Mouse (Mus musculus) telencephalon, adult 2 months (tissue): ENCODE data around the gene Dhrs4.

Source experiments
- DNase-seq: peaks from one replicate; pipeline ENCODE4 v3.0.0-alpha.2; 2011; ENCODE audit warnings: low read depth, low spot score

Gene Dhrs4

DNA sequence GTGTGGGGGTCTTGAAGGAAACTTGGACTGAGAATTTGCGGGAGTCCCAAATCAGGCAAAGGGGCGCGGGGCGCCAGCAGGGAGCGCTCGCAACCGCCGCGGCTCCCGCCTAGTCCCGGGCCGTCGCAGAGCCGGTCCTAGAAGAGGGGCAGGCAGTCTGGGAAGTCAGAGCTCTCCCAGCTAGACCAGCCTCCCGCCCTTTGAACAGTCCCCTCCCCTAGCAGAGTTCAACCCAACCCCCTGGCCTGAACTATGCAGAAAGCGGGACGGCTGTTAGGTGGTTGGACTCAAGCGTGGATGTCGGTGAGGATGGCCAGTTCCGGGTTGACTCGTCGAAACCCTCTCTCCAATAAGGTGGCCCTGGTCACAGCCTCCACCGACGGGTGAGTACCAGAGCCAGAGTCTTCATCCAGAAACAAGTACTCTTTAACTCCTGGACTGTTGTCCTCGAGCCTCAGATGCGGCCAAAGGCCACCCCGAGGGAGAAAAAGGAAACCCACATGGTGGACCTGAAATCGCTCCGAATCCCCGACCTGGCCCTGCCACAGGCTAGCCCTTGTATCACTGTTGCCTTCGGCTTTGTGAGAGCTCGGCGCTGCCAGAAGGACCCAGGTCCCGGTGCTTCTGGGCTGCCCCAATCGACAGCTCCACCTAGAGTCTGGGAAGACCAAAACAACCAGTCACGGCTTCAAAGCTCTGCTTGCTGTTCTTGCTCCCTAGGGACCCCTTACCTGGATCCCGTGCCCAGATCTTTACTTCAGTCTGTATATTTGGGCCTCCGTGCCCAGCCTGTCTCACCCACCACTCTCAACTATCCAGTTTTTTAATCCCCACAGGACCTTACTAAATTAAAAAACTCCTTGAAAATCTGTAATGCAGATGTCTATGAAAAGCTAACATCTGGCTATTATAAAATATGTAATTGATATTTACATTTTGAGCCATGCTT lies at the start of gene Dhrs4:
Dhrs4 (plus strand) TSS at position 108 of the 949 bp plus-strand sequence.
- DNase-seq = peak; percentile 58

DNA sequence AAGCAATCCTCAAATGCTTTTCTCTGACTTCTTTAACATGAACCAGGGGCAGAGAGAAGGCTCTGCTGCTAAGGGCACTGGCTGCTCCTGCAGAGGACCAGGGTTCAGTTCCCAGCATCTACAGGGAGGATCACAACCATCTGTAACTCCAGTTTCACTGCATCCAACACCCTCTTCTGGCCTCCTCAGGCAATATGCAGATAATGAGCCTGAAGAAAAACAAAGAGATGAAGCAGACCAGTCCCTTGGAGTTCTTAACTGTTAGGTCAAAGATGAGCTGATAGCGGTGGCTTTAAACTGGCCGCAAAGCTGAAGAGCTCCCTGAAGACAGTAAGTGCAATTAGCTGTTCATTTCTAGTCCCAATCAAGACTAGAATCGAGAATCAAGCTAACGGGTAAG lies 48.3 kb upstream of the Dhrs4 start:
- DNase-seq = no peak

DNA sequence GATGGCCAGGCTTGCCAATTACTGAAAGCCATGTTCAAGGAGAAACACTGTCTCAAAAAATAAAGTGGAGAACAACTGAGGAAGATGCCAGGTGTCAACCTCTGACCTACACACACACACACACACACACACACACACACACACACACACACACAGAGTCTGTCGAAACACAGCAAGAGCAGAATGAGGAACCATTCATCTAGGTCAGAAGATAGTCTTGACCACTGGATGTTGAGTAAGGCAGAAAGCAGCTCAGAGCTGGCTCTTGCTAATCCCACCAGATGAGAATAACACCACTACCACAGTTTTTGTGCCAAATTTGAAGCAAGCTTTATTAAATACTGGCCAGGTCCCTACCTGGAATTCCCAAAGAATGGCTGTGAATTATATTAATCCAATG lies 45.5 kb upstream of the Dhrs4 start:
- DNase-seq = no peak

DNA sequence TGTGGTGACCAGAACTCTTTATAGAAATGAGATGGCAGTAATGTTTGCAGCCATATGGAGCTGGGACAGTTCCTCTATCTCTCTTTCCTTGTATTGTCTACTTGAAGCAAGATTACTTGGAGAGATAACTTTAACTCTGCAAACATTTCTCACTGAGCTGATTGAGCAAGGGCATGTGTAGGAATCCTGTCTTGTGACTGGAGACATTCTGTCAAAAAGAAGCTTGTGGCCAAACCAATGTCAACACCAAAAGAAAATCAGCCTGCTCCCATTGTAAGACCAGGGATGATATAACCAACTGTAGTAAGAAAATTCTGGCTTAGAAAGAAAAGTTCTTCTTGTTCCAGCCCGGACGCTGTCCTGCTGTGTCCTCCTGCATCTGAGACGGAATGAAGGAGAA lies 43.7 kb upstream of the Dhrs4 start:
- no peak for DNase-seq

DNA sequence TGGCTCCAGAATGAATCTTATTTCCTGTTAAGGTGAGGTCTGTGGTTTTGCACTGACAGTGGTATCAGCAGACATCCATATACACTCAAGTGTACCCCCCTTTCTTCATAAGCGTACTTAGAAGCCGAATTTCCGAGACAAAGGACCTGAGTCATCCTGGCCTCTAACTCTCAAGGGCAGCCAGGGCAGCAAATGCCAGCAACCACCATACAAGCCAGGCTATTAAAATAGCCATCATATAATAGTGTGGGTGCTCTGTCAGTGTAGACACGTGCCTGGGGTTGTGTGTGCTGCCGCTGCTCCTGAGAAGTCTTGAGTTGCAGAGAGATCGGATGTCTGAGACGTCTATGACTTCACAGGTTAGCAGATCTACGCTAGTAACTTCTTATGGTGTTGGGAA lies 41.4 kb upstream of the Dhrs4 start:
- no peak for DNase-seq

DNA sequence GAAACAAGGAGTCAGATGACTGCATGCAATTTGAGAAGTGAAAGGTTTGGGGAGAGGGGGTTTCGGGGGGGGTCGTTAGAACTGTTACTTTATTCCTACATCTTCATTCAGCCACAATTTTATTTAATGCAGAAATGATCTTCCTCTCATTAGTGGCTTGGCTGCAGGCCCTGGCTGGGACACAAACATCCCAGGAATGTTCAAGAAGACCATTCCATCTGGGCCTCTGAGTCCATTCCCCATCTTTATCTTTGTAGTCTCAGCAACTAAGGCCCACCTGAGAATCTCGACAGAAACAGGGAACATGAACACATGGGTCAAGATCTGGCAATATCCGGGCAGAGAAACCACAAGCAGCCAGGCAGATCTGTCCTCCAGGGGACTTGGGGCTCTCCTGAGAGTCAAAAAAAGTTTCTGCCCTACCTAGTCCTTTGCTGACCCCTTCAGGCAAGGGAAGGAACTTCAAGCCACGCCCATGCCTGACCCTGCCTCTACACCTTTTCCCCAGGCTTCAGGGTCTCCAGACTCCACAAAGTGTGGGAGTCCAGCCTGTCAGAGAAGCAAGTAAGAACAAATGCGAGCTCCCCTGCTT lies 40.3 kb upstream of the Dhrs4 start:
- no peak for DNase-seq

DNA sequence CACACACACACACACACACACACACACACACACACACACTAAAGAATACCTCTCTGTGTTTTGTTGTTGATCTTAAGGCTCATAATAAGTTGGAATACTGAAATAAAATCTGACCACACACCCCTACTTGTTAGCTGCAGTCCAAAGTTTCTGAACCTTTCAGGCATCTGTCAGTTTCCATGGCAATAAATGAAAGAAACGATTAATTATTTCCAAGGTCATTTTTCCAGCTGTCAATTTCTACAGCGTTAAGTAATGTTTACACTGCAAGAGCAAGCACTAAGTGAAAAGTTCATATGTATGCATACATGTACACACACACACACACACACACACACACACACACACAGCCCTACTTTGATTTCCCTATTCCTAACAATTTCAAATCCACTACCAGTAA lies 20.9 kb upstream of the Dhrs4 start:
- DNase-seq = no peak

DNA sequence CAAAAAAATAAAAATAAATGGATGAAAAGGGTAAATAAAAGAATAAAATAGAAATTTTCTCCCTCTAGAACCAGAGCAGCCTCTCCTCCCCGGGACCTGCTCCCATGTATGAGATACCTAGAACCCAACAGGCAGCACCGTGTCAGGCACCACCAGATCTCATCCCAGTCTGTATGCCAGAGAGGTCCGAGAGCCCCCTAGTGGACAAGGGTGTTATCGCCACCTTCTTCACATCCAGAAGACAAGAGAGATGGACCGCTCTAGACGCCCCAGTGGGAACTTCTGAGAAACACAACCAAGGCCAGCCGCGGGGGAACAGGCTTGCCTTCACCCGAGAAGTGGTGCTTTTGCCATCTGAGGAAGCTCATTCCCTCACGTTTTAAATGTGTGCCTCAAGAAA lies 20.3 kb upstream of the Dhrs4 start:
- DNase-seq = no peak

DNA sequence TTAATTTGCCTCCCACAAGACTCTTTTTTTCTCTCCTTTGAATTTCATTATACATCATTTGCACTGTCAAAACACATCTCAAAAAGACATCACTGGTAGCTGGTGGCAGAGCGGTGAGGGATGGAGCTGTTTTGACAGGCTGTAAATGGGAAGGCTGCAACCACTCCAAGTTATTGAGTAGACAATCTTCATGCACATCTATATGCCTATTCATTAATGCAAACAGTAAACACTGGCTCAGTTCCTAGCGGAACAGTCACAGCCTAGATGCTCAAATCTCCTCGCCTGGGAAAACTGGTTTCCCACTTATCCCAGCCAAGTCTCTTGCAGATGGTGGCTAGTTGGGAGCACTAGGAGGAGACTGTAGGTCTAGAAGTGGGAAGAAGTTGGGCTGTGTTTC lies 19.8 kb upstream of the Dhrs4 start:
- no peak for DNase-seq

DNA sequence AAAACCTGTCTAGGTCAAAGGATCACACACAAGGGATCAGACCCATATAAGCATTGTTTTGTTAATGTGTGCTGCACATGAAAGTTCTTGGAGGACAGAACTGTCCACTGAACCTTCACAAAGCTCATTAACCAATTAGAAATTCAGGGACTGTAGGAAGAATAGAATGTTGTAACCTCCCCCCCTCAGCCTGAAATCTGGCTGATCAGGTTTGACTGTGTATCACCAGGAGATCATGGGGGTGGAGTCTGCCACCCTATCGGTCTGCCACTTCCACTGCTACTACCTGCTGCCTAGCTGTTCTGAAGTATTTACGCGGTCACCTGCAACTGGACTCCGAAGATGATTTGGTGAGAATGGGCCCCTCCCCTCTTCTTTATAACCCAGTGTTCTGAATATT lies 18.8 kb upstream of the Dhrs4 start:
- no peak for DNase-seq

DNA sequence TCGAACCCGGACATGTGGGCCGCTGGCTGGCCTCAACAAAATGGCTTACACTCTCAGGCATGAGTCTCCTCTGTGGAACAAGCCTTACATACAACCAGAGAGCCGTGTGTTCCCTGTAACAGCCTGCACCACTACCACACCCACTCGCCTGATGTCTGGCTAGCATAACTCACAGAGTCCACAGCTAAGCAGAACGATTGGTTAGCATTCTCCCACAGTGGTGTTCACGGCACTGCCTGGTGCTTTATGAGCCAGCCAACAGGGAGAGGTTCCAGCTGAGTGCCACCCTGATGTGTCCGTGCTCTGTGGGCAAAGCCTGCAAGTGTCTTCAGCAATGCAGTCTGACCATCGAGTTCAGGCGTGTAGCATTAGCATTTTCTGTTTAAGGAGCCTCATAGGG lies 18.3 kb upstream of the Dhrs4 start:
- no peak for DNase-seq

DNA sequence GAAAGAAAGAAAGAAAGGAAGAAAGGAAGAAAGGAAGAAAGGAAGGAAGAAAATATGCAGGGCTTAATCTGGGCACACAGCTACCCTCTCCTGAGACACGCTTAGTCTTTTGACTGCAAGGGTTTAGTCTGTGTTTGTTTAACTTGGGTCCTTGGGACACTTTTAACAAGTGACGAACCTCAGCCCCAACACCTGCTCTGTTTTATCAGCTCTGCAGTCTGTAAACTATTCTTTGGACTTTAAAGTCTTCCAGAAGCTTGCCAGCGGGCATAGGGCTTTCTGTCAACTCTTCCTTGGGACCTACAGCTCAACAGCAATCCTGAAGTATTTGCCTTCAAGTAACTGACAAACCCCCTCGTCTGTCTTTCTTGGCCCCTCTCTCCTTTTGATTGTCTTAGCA lies 16.8 kb upstream of the Dhrs4 start:
- DNase-seq = no peak

DNA sequence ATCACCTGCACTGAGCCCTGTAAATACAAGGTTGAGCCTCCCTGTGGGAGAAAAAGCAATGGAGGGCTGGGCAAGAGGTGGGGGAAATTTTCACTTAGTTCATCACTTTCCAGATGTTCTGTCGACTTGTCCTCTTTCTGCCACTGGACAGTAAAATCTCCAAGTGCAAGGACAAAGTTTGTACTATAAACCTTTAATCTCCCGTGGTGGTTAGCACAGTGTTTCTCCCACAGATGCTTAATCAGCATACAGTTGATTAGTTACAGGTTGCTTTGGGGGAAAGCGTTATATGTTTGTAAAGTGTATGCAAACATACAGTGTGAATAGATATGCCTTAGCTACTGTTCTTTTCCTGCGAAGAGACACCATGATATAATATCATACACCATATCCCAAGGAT lies 12.1 kb upstream of the Dhrs4 start:
- no peak for DNase-seq

DNA sequence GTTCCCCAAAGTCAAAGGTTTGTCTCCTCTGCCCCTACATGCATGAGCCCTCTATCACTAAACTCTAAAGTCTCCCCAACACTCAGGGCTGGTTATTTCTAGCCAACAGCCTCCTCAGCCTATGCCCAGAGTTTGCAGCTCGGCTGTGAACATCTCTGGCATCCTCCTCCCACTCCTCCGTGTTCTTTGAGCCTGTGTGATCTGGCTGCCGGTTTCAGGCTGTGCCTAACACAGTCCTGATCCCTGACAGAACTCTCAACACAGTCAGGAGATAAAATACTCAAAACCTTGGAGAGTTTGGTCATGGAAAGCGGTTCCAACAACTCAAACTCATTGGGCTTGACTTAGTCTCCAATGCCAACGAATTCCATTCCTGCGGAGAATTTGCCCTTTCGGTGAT lies 11.4 kb upstream of the Dhrs4 start:
- no peak for DNase-seq

DNA sequence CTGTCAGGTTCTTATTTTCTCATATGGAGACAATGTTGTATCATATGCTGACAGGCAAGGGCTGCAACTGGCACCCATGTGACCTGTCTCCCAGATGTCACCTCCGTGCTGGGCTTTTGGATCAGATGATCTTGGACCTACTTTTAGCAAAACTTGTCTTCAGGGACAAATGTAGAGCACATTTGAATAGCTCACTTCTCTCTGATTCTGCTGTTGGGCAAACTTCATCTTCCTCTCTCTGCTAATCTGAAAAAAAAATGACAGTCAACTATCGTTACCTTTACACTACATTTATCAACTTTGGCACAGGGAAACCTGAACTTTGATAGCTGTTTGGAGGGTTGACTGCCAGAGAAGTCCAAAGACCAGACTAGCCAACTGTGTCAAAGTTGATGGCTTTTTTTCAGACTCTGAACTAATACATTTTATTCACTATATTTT lies 10.2 kb upstream of the Dhrs4 start:
- no peak for DNase-seq

DNA sequence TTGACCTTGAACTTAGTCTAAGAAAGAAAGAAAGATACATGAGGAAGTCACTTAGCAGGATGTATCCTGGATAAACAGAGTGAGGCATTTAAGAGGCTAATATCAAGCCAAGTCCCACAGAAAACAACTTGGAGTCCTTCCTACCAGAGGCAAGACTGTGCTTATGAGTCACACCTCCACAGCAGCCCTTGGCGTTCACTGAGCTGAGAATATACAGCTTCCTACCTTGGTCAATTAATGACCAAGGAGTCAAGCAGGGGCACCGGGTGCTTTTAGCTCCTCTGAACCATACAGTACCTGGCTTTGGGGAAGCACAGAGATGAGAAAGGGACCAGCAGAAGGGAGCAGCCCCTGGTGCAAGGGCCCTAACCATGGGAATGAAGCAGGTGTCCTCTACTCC lies 9.5 kb upstream of the Dhrs4 start:
- no peak for DNase-seq

DNA sequence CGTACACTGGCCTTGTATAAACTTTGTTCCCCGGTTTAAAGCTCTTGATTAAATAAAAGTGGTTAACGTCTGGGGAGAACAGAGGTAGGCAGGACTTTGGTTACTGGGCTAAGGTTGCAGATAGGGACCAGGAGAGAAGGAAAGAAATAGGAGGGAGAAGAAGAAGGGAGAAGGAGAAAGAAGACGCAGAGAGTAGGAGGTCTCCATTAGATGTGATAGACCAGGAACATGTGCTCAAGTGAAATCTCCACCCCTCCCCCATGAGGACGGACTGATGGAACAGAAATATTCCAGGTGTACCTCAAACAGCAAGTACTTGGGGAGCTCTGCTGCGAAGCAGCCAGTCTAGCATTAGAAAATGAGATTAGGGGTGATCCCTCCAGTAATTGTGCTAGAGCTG lies 8.7 kb upstream of the Dhrs4 start:
- DNase-seq = no peak

DNA sequence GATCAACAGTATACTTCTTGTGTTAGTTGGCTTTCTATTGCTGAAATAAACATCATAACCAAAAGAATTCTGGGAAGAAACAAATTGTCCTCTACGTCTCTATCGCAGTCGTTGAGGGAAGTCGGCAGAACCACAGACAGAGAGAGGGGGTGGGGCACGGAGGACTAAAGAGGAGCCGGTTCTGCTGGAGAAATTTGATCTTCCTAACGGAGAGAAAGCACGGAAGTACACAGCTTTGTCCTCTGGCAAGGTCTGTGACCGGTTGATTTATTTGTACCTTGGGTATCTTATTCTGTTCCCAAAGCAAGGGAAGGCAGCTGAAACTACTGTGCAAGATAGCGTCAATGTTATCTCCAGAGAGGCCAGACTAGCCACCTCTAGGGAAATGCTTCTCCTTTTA lies 7.8 kb upstream of the Dhrs4 start:
- no peak for DNase-seq

DNA sequence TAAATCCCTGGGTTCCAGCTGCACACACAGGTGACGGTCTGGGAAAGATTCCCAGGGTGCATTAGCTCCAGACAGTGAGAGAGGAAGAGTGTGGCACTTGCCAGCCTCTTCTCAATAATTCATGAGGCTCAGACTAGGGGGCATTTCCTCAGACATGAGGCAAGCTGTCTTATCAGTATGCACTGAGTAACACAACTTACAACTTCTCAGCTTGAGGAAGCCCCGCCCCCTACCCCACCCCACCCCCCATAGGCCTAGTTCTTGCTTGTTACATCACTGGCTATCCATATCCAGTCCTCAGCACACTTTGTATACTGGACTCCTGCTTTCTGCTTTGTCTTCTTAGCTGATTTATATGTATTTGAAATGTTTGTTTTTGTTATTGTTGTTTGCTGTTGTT lies 2.9 kb upstream of the Dhrs4 start:
- no peak for DNase-seq

DNA sequence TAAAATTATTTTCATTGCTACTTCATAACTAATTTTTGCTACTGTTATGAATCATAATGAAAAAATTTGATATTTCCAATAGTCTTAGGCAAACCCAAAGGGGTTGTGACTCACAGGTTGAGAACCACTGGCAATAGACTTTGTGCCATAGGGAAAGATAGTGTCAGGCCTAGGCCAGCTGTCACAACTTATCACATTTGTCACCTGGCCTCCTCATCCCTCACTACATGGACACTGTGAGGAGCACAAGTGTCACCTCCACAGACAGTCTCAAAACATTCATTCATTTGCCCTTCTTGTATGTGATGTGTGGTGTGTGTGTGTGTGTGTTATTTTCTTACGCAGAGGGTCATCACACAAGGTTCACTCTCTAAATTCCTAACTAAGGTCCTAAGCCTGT lies 1.1 kb upstream of the Dhrs4 start:
- DNase-seq = no peak

DNA sequence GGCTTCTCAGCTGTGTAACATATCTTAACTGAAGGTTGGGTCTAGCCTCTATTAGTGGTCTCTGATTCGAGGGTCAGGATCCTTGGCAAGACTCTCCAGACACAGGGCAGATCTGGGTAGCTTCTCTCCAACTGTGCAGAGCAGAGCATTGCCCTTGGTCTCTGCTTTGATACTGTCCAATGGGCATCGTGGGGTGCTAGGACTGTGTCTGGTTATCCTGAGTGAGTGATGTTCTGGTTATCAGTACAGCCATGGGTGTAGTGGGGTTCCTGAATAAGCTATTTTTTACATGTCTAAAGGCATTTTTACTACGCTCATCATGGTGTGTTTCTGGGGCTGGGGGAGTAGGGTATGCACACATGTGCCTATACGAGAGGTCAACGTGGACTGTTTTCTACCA lies 729 bp upstream of the Dhrs4 start:
- DNase-seq = no peak

DNA sequence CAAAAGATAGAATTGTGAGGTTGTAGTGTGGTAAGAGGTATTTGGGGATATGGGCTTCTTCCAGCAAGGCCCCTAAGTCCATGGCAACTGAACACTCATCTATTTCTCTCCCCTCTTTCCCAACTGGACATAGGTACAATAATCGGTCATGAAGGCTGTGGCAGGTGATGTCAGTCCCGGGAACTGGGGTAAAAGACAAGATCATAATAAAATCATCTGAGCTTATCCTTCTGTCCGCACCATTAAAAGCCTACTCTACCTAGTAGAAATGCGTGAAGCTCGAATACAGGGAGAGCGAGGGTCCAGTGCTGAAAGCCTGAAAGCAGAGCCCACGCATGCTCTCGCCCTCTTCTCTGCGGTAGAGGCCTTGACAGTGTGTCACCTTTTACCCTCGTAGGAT lies 1.1 kb downstream of the Dhrs4 start:
- DNase-seq = no peak

DNA sequence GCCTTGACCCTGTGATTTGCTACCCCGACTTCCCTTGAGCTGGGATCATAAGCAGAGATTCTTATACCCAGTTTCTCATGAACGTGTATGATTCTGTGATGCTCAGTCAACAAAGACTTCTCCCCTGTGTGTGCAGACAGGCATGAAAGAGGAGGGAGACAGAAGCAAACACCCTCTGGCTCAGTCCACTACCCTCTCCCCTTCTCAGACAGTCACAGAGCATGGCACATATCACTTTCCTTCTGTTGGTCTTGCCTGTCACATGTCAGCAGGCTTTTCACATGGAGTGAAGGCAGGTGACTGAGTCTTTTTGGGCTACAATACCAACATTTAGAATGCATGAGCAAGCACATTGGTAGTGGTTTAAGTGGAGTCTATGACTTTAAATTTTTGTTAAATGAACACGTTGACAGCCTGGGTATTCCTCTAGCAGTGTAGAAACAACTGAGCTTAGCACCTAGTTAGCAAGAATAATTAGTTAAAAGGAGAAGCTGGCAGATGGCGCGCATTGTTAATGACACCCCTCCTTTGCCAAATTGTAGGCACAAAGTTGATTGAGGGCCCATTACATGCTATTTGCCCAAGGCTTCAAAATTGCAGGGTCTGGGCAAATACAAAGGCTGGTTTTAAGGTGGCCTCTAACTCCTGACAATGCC lies 6.0 kb downstream of the Dhrs4 start:
- DNase-seq = no peak
